In genomic region chr11:76081048-76081640, GRCm38 (mm10) we compare ENCODE assay signal across 13 mouse cellular contexts. TPM values are rescaled to one million over a fixed set of nuclear protein-coding genes. Genes with fewer than 3 reads are reported as not detected.
DNase-seq lines count a peak whose midpoint lies in the region; ATAC-seq and TF ChIP-seq lines count a peak whose summit lies in the region.
"Had no signal": no experiment of that assay in that cellular context is flagged by ENCODE, and none has a peak within 500 bp of the region (broad histone marks: within the 10 kb centered on the region; RNA-seq: fewer than 3 reads in every experiment).

No protein-coding gene starts in this region.

- no peaks in the 10 kb centered on the region for H3K27me3 ChIP-seq in hindbrain, postnatal 0 days (ENCODE audit: insufficient read depth, low read length)
- no peaks in the 10 kb centered on the region for H3K27me3 ChIP-seq in hindbrain, embryonic 10.5 days (ENCODE audit: insufficient read depth, poor library complexity, severe bottlenecking)
- no peaks in the 10 kb centered on the region for H3K27me3 ChIP-seq in intestine, postnatal 0 days (replicated peaks; ENCODE audit: control insufficient read depth, insufficient read depth, low read length)
- H3K27me3 ChIP-seq: CH12.LX; hindbrain, embryonic 12.5 days; limb, embryonic 13.5 days; megakaryocyte, embryonic 14.5 days had no signal

- H3K4me1 ChIP-seq in hindbrain, postnatal 0 days (ENCODE audit: insufficient read depth, low read length) = no peaks in the 10 kb centered on the region
- H3K4me1 ChIP-seq in hindbrain, embryonic 10.5 days (replicated peaks) = no peaks in the 10 kb centered on the region
- no peaks in the 10 kb centered on the region for H3K4me1 ChIP-seq in intestine, postnatal 0 days (replicated peaks; ENCODE audit: control insufficient read depth, insufficient read depth, low read length)
- H3K4me1 ChIP-seq: hindbrain, embryonic 12.5 days had no signal

- no peak overlapping the region for H3K9ac ChIP-seq in hindbrain, postnatal 0 days (replicated peaks; ENCODE audit: low read length)
- no peak overlapping the region for H3K9ac ChIP-seq in intestine, postnatal 0 days (ENCODE audit: low read depth, low read length)
- H3K9ac ChIP-seq: hindbrain, embryonic 12.5 days; limb, embryonic 13.5 days had no signal

- H3K4me3 ChIP-seq in hindbrain, postnatal 0 days (ENCODE audit: low read length) = no peak overlapping the region
- no peak overlapping the region for H3K4me3 ChIP-seq in hindbrain, embryonic 10.5 days
- H3K4me3 ChIP-seq in intestine, postnatal 0 days (ENCODE audit: low read depth, low read length) = no peak overlapping the region
- H3K4me3 ChIP-seq: erythroblast, embryonic 14.5 days; hindbrain, embryonic 12.5 days; limb, embryonic 13.5 days; megakaryocyte, embryonic 14.5 days had no signal

- WGBS in hindbrain, postnatal 0 days = 83% methylated on average over 6 of the region's 6 CpGs
- WGBS in hindbrain, embryonic 10.5 days = 80% methylated on average over 6 of the region's 6 CpGs
- WGBS in intestine, postnatal 0 days = 72% methylated on average over 6 of the region's 6 CpGs

- H3K36me3 ChIP-seq in hindbrain, postnatal 0 days (ENCODE audit: insufficient read depth, low read length) = peaks cover 37% of the 10 kb centered on the region
- H3K36me3 ChIP-seq in hindbrain, embryonic 10.5 days = peaks cover 57% of the 10 kb centered on the region
- peaks cover 56% of the 10 kb centered on the region for H3K36me3 ChIP-seq in intestine, postnatal 0 days (ENCODE audit: control insufficient read depth, insufficient read depth)

- peak overlapping the region; percentile 7; the same call in 1 of the 2 replicates for H3K27ac ChIP-seq in hindbrain, postnatal 0 days
- H3K27ac ChIP-seq in hindbrain, embryonic 10.5 days = no peak overlapping the region
- 0 out of 2 replicates have a peak overlapping the region, but pooled peaks have one; percentile 28 for H3K27ac ChIP-seq in intestine, postnatal 0 days (ENCODE audit: low read depth, low read length)
- H3K27ac ChIP-seq: hindbrain, embryonic 12.5 days; limb, embryonic 13.5 days had no signal

- no peak overlapping the region for H3K4me2 ChIP-seq in hindbrain, postnatal 0 days (ENCODE audit: low read depth, low read length)
- no peak overlapping the region for H3K4me2 ChIP-seq in intestine, postnatal 0 days (replicated peaks; ENCODE audit: low read depth)
- H3K4me2 ChIP-seq: hindbrain, embryonic 12.5 days; limb, embryonic 13.5 days had no signal

- no peak for DNase-seq in hindbrain, postnatal 0 days (ENCODE audit: low spot score)
- no peak for DNase-seq in hindbrain, embryonic 10.5 days (ENCODE audit: low spot score)
- peak; percentile 44 to 81 for DNase-seq in heart, adult 9 months (ENCODE audit: low spot score in 2 of 2)
- DNase-seq in kidney, postnatal 36 days = peak; percentile 59 to 68
- DNase-seq in thymus, postnatal 10 days (ENCODE audit: low spot score in 2 of 2) = no peak
- DNase-seq: thymus, postnatal 14 days had no signal

- ATAC-seq in hindbrain, postnatal 0 days = no peak
- no peak for ATAC-seq in intestine, postnatal 0 days
- ATAC-seq in megakaryocyte progenitor cell, adult 5-6 weeks (replicated peaks; ENCODE audit: poor library complexity) = no peak

- H3K9me3 ChIP-seq in hindbrain, postnatal 0 days (ENCODE audit: low read length) = no peaks in the 10 kb centered on the region
- H3K9me3 ChIP-seq in hindbrain, embryonic 10.5 days = no peaks in the 10 kb centered on the region
- no peaks in the 10 kb centered on the region for H3K9me3 ChIP-seq in intestine, postnatal 0 days (ENCODE audit: control insufficient read depth)
- H3K9me3 ChIP-seq: hindbrain, embryonic 12.5 days; limb, embryonic 13.5 days; megakaryocyte, embryonic 14.5 days had no signal

- TF ChIP-seq CTCF in hindbrain, postnatal 0 days (IDR thresholded peaks at IDR 0.05; ENCODE audit: low read depth) = no peak
- TF ChIP-seq CTCF in intestine, postnatal 0 days (IDR thresholded peaks at IDR 0.05; ENCODE audit: low read depth) = no peak

RNA-seq across cellular contexts. Expression of gene Rflnb, which starts 53.6 kb away (rescaled TPM):
- 13.6 and 17.4 TPM in 2 replicates for total RNA-seq in hindbrain, postnatal 0 days (2014; rRNA removed)
- 14.9 and 15.3 TPM in 2 replicates for polyA plus RNA-seq in hindbrain, postnatal 0 days (2015; fragmentation: Nextera tagmentation; extraction: Ambion mirVana)
- polyA plus RNA-seq in hindbrain, embryonic 10.5 days (2016; fragmentation: Nextera tagmentation; extraction: Ambion mirVana) = 14.4 and 15.9 TPM in 2 replicates
- 24.2 and 26.8 TPM in 2 replicates for polyA plus RNA-seq in intestine, postnatal 0 days (2015; fragmentation: Nextera tagmentation; extraction: Ambion mirVana)
- total RNA-seq in megakaryocyte progenitor cell, adult 5-6 weeks (2015) = 14.7 and 19.3 TPM in 2 replicates
- total RNA-seq in megakaryocyte progenitor cell, adult 5-6 weeks (2017) = 20.9 and 21.4 TPM in 2 replicates

Comparison
In these comparisons a context has a peak if more than half of its experiments do, and no peak if none do; other contexts are left out.
1. DNase-seq: peak in heart, adult 9 months (2 of 2) and kidney, postnatal 36 days (2 of 2); none in hindbrain, postnatal 0 days (single experiment), hindbrain, embryonic 10.5 days (single experiment) and thymus, postnatal 10 days (0 of 2).